Mouse (Mus musculus): ENCODE data around the gene Mex3d. TPM values are rescaled to one million over a fixed set of nuclear protein-coding genes. Genes with fewer than 3 reads are reported as not detected.

The Mex3d gene
- polyA plus RNA-seq, 1 experiment, result 17.2 TPM

DNA sequence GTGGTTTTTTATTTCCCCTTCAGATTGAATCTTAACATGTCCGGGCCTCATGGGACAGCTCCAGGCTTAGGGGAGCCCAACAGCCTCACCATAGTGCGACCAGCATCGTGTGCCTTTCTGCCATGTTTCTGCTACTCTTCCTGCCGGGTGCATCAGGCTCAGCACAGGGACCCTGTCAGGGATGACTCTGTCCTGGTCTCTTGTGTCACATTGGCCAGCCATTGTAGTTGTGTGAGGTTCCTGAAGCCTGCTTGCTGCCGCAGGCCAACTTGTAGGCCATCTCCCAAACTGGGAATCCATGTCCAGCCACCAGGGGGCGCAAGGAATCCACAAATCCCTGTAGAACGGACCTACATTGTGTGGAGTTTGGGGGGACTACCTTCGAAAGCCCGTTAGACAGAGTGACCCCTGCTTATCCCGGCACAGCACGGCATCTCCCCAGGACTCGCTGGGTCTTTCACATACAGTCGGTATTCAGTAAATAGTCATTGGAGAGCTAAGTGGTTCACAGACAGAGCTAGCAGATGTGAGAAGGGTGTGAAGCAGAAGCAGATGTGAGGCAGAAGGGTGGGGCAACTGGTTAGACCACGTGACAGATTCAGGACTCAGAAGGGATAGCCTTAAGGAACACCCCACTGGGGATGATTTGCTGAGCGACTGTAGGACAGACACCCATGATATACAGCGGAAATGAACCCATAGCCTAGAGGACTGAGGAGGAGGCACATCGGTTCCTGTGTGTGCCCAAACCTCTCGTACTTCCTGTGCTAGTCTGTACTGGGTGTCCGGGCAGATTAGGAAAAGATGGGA is 47.3 kb downstream of the Mex3d start:
- peak in 1 of 2 experiments; percentile 93 for DNase-seq (ENCODE audit: extremely low spot score in 1 of 2, low spot score in 1 of 2)

DNA sequence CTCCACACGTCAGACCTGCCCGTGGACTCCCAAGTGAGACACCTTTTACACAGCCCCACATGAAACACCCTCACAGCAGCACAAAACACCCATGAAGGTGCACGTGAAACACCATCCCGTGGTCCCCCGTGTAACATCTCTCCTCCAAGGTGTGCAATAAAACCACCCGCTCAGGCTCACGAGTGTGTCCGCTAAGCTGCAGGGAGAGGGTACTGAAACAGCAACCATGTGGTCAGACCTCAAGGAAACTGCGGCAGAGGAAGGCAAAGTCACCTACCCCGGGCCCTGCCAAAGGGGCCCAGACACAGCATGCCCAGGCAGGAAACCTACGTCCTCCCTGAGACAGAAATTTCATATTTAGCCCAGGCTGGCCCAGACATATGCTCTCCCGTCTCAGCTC is 51.2 kb downstream of the Mex3d start:
- no peak for DNase-seq (ENCODE audit: extremely low spot score in 1 of 2, low spot score in 1 of 2)

DNA sequence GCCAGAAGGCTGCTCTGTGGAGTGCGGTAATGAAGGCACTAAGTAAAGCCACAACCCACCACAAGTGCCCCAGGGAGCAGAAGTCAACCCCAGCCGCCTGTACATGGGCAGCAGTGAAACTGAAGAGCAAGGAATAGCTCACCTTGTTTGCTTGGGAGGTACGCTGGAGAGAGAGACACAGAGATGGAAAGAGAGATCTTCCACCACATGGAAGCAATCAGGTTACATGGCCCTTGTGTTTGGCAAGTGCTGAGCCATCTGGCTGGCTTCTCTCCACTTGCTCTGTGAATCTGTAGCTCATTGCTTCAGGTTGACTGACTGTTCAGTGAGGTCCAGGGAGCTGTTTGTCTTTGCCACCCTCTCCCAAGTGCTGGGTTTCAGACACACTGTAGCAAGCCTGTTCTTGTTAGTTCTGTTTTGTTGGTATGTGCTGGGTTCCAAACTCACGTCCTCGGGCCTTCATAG is 54.9 kb downstream of the Mex3d start:
- no peak for DNase-seq (ENCODE audit: extremely low spot score in 1 of 2, low spot score in 1 of 2)

DNA sequence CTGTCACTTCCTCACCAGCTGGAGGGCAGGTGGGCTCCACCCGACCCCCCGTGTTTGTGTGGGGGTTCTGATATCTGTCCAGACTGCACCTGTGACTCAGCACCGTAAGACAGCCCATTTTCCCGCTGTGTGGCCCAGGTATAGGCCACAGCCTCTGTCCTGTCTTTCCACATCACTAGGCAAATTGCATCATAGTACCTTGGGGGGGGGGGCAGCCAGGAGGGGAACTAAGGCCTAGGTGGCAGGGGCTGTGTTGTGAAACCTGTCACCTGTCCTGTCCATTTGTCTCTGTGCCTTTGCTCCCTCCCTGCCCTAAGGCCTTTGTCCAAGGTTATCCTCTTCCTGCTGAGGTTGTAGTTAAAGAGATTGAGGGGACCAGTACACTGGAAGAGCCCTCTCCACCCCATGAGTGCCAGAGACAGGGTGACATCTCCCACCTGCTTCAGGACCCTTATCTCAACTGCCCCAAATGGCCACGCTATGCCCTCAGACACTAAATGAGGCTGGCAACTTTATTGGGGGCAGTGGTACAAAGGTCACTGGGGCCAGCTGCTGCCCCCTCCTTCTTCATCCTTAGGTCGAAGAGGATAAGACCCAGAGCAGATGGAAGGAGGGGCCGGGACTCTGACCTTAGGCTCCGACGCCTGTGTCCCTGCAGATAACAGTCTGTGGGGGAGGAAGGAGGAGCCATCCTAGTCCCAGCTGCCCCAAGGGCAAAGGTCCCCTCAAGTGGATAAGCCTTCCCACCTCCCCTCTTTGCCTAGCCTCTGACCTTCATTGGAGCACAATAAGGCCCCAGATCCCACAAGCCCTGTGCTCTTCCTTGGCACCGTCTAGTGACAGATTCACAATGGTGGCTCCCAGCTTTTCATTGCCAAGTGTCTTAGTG is 55.6 kb downstream of the Mex3d start:
- DNase-seq (ENCODE audit: extremely low spot score in 1 of 2, low spot score in 1 of 2), result no peak

DNA sequence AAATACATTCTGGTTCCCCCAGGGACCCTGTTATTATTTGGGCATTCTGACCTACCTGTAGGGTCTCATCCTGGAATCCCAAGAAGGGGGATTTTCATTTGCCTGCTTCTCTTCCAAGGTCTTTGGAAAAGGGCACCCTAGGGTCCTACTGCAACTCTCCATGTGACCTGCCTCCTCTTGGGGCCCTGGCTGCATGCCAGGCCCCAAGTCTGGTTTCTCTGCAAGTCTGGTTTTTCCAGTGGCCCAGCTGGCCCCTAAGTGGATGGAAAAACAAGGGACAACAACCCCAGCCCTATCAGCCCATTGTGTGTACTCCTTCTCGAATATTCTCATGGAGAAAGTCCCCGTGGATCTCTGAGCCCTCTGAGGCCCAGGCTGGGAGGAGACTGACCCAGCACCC is 56.6 kb downstream of the Mex3d start:
- no peak for DNase-seq (ENCODE audit: extremely low spot score in 1 of 2, low spot score in 1 of 2)

Other genes with a start within 250 kb of the Mex3d start
- 606 and 673 TPM in 2 replicates for gene Atp5d, start 249.0 kb downstream of the Mex3d start, polyA plus RNA-seq (2012; rRNA removed)
- gene Cbarp, start 246.8 kb downstream of the Mex3d start, polyA plus RNA-seq (2012; rRNA removed), result 252 and 288 TPM in 2 replicates
- gene Midn, start 239.4 kb downstream of the Mex3d start, polyA plus RNA-seq (2012; rRNA removed), result 36.5 and 43.7 TPM in 2 replicates
- 212 and 226 TPM in 2 replicates for gene Cirbp, start 221.7 kb downstream of the Mex3d start, polyA plus RNA-seq (2012; rRNA removed)
- gene 1600002K03Rik, start 214.7 kb downstream of the Mex3d start, polyA plus RNA-seq (2012; rRNA removed), result 14.3 and 15.8 TPM in 2 replicates
- 8.2 and 10.2 TPM in 2 replicates for gene Efna2, start 208.2 kb downstream of the Mex3d start, polyA plus RNA-seq (2012; rRNA removed)
- gene Mum1, start 161.2 kb downstream of the Mex3d start, polyA plus RNA-seq (2012; rRNA removed), result 32.4 and 37.9 TPM in 2 replicates
- gene Ndufs7, start 138.5 kb downstream of the Mex3d start, polyA plus RNA-seq (2012; rRNA removed), result 380 and 448 TPM in 2 replicates
- gene Gamt, start 126.6 kb downstream of the Mex3d start, polyA plus RNA-seq (2012; rRNA removed), result 29.1 and 31.9 TPM in 2 replicates
- gene Dazap1, start 126.2 kb downstream of the Mex3d start, polyA plus RNA-seq (2012; rRNA removed), result 76.6 and 86.3 TPM in 2 replicates
- gene Rps15, start 95.2 kb downstream of the Mex3d start, polyA plus RNA-seq (2012; rRNA removed), result 2,217 and 2,507 TPM in 2 replicates
- gene Apc2, start 91.7 kb downstream of the Mex3d start, polyA plus RNA-seq (2012; rRNA removed), result 46.2 and 52.2 TPM in 2 replicates
- 41.6 and 44.3 TPM in 2 replicates for gene 2310011J03Rik, start 67.1 kb downstream of the Mex3d start, polyA plus RNA-seq (2012; rRNA removed)
- gene Pcsk4, start 58.2 kb downstream of the Mex3d start, polyA plus RNA-seq (2012; rRNA removed), result 9.4 TPM in 2 replicates
- gene Reep6, start 57.7 kb downstream of the Mex3d start, polyA plus RNA-seq (2012; rRNA removed), result 4.9 and 6.0 TPM in 2 replicates
- 5.6 and 7.3 TPM in 2 replicates for gene Adamtsl5, start 39.2 kb downstream of the Mex3d start, polyA plus RNA-seq (2012; rRNA removed)
- gene Plk5, start 31.2 kb downstream of the Mex3d start, polyA plus RNA-seq (2012; rRNA removed), result 24.9 and 33.3 TPM in 2 replicates
- 200 and 215 TPM in 2 replicates for gene Mbd3, start 11.9 kb upstream of the Mex3d start, polyA plus RNA-seq (2012; rRNA removed)
- 1,306 and 1,773 TPM in 2 replicates for gene Uqcr11, start 19.2 kb upstream of the Mex3d start, polyA plus RNA-seq (2012; rRNA removed)
- 33.5 and 34.2 TPM in 2 replicates for gene Tcf3, start 46.0 kb upstream of the Mex3d start, polyA plus RNA-seq (2012; rRNA removed)
- gene Onecut3, start 107.2 kb upstream of the Mex3d start, polyA plus RNA-seq (2012; rRNA removed), result 0.02 and 0.04 TPM in 2 replicates
- gene Atp8b3, start 151.5 kb upstream of the Mex3d start, polyA plus RNA-seq (2012; rRNA removed), result 0.22 and 0.25 TPM in 2 replicates
- 45.5 and 49.0 TPM in 2 replicates for gene Rexo1, start 173.9 kb upstream of the Mex3d start, polyA plus RNA-seq (2012; rRNA removed)
- gene Klf16, start 189.7 kb upstream of the Mex3d start, polyA plus RNA-seq (2012; rRNA removed), result 37.9 and 41.5 TPM in 2 replicates
- 253 and 271 TPM in 2 replicates for gene Abhd17a, start 202.7 kb upstream of the Mex3d start, polyA plus RNA-seq (2012; rRNA removed)
- 61.0 and 66.1 TPM in 2 replicates for gene Scamp4, start 215.2 kb upstream of the Mex3d start, polyA plus RNA-seq (2012; rRNA removed)
- 5.6 and 8.1 TPM in 2 replicates for gene Adat3, start 215.2 kb upstream of the Mex3d start, polyA plus RNA-seq (2012; rRNA removed)
- 2.8 and 3.1 TPM in 2 replicates for gene Gm49322, start 218.4 kb upstream of the Mex3d start, polyA plus RNA-seq (2012; rRNA removed)
- gene Csnk1g2, start 235.2 kb upstream of the Mex3d start, polyA plus RNA-seq (2012; rRNA removed), result 252 and 270 TPM in 2 replicates